Mouse (Mus musculus): Measurements from ENCODE around the gene Cacna2d3.

DNA sequence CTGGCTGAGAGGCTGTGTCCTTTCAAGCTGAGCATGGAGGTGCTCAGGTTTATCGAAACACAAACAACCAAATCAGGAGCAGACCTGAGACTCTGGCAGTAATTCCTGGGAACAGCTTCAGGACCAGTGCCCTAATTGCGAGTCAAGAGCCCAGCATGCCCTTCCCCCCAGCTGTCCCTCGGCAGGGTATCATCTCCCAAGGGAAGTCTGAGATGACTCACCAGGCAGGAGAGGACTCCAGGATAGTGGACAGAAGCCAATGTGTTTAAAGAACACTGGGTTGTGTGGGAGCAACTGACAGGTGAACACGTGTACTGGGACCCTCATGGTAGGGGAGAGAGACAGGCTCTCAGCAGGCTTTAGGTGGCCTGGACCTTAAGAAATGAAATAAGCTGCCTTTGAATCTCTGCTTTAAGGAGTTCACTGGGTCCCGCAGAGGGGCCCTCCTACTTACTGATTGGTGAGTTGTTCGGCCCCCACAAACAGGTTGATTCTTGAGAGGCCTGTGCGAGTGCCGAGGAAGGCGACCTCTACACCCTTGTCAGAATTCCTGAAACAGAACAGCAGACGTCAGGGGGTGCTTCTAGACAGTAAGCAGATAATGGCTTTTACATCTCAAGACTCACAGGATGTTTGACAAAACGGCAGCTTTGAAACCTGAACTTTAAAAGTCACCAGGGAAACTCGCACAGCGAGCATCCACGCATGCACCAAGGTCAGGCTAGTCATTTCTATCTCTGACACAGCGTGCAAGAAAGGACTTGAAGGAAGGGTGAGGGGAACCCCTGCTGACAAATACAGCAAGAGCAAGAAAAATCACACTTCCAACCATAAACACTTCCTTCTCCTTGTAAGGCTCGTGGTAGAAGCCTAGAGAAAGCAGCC, 669.5 kb downstream of the Cacna2d3 start:
- TF ChIP-seq CTCF (conservative IDR thresholded peaks at IDR 0.05; ENCODE audit: insufficient read depth, insufficient read length, low read depth, low read length) (no peak), POLR2A (IDR thresholded peaks at IDR 0.05; ENCODE audit: low read depth, low read length) (no peak)

Data from kidney, adult 2 months (tissue).